Mouse (Mus musculus) thymus, postnatal 25 days (tissue): ENCODE results near the gene Xrcc4.

Experiments used
- DNase-seq: peaks from one replicate; pipeline ENCODE4 v3.0.0; 2022

The Xrcc4 gene

GRCm38 (mm10) chr13:89918814-89919481 is 170.5 kb downstream of the Xrcc4 start:
- DNase-seq, result no peak

GRCm38 (mm10) chr13:89914332-89914731 is 175.1 kb downstream of the Xrcc4 start:
- no peak for DNase-seq

- no peak for DNase-seq
These were observed 175.5 kb downstream of the Xrcc4 start for GRCm38 (mm10) chr13:89913891-89914290.

DNA sequence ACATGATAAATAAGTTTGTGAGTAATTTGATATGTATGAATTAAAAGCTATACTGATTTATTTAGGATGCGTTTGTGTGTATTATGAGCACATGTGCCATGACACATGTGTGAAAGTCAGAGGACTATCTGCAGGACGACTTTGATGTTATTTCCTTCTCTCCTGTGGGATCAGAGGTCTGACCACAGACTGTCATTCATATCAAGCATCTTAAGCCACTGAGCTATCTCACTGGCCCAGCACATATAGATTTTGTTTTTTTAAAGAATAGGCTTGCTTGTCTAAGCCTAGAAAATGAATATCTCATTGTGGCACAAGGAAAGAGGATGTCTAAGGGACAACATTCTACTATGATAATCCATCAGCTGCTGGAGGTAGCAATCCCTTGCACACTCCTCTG is 183.3 kb downstream of the Xrcc4 start:
- DNase-seq, result no peak

- DNase-seq, result no peak
These were observed 190.3 kb downstream of the Xrcc4 start for GRCm38 (mm10) chr13:89899066-89899465.

DNA sequence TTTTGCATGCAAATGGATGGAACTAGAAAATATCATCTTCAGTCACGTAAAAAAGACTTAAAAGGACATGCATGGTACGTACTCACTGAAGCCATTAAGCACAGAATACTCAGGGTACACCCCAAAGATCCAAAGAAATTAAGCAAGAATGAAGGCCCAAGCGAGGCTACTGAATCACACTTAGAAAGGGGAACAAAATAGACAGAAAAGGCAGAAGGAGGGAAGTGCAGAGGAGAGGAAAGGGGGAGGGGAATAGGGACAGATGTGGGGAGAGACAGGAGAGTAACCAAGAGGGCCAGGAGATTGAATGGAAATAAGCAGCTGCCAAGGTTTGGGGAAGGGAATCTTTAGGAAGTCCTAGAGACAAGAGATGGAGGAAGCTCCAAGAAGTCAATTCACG is 197.3 kb downstream of the Xrcc4 start:
- no peak for DNase-seq

GRCm38 (mm10) chr13:89890159-89890558 is 199.2 kb downstream of the Xrcc4 start:
- no peak for DNase-seq

DNA sequence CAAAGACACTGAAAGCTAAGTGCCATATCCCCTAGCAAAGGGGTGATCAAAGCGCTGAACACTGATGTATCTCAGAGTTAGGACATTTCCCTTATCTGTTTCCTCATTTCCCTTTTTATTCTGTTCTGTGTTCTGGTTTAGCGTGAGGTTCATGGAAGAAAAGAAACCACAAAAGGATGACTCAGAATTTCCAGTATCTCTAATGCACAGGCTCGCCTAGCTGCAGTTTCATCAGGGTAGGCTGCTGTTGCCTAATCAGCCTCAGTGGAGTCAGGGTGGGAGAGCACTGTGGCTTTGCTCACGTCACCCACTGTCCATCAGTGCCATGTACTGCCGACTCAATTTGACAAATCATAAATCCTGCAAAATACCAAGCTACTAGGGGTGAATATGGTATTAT is 200.3 kb downstream of the Xrcc4 start:
- DNase-seq, result no peak

GRCm38 (mm10) chr13:89883523-89883922 is 205.9 kb downstream of the Xrcc4 start:
- DNase-seq, result no peak

DNA sequence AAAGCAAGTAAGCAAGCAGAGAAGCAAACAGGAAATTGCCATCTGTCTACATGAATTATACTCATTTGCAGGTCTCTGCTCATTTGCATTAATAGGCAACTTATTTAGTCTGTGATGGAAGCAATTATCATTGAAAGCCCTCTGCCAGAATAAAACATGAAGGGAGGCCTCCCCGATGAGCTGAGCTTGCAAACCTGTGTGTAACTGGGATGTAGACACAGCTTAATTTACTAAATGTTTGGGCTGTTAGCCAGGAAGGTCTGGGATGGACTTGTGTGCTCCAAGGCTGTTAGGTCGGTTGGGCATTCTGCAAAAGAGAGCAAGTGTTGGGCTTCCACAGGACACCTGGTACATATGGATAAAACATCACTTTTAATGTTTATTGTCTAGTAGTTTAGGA is 208.1 kb downstream of the Xrcc4 start:
- no peak for DNase-seq

DNA sequence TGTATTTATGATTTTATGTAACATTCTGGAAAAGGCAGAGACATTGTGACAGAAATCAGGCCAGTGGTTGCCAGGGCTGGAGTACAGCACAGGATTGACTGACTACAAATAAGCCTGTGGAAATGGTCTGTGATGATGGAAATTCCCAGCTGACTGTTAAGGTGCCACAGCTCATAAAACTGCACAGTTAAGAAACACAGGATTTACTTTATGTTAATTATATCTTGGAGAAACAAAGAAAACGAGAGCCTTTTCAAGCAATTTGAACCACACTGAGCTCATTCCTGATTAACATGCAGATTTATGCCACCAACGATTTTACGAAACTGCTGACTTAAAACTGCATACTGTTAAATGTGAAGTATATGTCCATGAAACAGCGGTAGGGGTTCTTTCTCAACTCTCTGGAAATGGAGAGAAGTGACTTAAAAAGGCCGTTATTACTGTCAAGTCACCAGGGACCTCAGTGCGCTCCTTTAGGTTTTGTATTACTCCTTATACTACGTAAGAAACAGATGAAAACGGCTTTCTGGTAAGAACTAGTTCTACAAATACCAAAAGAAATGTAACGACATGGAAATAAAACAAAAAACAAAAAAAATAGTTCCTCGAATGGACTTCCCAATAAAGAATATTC is 210.5 kb downstream of the Xrcc4 start:
- no peak for DNase-seq

- no peak for DNase-seq
These were observed 213.9 kb downstream of the Xrcc4 start for GRCm38 (mm10) chr13:89875499-89875898.

DNA sequence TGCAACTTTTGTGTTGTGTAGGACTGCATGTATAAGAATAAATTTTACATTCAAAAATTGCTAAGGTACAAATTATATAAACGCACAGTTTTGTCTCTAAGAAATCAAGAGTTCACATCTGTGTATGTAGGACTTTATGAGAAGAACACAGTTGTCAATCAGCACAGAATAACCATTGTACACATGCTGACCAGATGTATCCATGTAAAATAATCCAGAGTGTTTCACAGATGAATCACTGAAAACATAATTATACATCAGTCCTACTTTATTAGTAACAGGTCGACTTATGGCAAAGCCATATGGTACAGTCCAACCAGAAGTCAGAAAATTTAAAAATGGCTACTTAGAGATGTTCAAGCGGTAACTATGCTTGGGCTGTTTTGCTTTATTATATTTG is 216.7 kb downstream of the Xrcc4 start:
- no peak for DNase-seq

DNA sequence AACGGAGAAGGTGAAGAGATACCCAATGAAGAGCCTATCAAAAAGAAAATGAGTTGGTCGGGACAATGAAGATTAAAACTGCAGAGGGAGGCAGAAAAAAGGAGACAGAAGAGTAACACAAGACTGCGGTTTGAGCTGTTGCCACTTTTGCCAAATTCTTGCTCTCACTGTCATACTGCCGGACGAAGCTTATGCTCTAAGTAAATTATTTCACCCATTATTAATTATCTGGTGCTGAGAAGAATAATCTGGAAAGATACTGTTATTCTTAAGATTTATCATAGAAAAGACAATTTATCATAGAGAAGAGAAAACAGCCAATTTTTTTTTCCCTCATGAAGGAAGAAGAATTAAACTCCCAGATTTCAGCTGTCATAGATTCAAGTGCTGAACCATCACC is 235.3 kb downstream of the Xrcc4 start:
- DNase-seq, result no peak

DNA sequence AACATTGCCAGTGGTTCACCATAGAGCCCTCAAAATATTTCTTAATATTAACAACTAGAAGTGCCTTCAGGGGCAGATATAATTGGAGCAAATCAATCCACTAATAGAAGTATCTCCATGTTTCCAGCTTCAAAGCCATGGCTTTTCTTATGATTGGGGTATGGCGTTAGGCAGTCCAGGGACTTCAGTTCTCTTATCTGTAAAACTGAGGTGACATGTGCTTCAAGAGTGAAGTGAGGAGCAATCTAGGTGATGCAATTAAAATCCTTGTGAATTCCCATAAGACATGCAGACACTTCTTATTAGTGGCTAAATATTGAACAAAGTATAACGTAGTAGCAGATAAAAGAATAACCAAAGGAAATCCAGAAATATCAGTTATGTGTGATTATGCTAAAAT is 238.7 kb downstream of the Xrcc4 start:
- DNase-seq, result no peak

DNA sequence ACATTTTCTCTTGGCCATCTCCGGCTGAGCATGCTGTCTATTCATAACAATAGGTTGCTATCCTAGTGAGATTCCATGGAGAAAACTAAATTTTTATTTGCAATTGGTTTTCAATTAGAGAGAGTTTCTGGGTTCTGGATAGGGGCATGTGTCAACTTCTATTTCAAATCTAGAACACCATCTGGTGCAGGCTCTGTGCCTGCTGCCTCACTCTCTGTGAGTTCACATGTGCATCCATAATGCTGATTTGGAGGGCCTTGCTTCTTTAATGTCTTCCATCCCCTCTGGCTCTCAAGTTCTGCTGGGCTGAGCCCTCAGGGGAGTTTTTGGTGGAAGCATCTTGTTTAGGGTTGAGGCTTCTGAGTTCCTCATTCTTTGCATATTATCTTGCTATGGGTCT is 239.5 kb downstream of the Xrcc4 start:
- no peak for DNase-seq

- no peak for DNase-seq
These were observed 250.8 kb downstream of the Xrcc4 start for GRCm38 (mm10) chr13:89838635-89839034.

DNA sequence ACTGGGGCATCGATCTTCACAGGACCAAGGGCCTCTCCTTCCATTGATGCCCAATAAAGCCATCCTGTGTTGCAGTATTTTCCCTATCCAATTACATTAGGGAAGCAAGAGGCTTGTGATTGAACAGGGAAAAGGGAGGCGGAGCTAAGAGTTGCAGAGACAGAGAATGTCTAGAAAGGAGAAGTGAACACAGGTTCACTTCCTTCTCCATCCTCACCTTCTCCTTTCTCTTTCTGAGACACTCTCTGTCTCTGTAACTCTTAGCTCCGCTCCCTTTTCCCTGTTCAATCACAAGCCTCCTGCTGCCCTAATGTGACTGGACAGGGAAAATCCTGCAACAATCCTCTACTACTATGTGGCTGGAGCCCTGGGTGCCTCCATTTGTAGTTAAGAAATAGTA is 254.9 kb downstream of the Xrcc4 start:
- DNase-seq, result no peak

GRCm38 (mm10) chr13:89833053-89833670 is 256.2 kb downstream of the Xrcc4 start:
- DNase-seq, result no peak

GRCm38 (mm10) chr13:89828429-89828970 is 260.9 kb downstream of the Xrcc4 start:
- DNase-seq, result no peak

DNA sequence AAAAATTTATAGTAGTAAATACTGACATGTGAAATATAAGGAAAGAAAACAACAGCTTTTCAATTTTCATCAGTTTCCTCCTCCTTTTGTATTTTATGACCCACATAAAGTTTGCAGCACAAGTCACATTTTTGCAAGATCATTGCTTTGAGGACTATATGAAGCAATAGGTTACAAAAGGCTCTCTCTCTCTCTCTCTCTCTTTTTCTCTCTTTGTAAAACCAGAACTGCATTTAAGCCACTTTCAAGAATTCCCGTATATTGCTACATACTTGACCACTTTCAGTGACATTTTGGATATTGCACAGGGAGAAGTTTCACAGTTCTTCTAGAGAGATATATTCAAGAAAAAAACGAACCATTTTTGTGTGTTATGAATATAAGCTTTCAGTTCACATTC is 261.6 kb downstream of the Xrcc4 start:
- no peak for DNase-seq

- DNase-seq, result no peak
These were observed 274.9 kb downstream of the Xrcc4 start for GRCm38 (mm10) chr13:89814543-89814942.

DNA sequence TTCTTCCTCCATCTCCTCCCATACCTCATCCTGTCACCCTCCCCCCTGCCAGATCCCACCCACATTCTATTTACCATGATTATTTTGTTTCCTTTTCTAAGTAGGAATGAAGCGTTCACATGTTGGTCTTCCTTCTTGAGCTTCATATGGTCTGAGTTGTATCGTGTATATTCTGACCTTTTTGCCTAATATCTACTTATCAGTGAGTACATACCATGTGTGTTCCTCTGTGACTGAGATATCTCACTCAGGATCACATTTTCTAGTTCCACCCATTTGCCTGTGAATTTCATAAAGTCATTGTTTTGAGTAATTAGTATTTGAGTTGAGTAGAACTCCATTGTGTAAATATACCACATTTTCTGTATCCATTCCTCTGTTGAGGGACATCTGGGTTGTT is 277.2 kb downstream of the Xrcc4 start:
- DNase-seq, result no peak

GRCm38 (mm10) chr13:89809024-89809423 is 280.4 kb downstream of the Xrcc4 start:
- no peak for DNase-seq
